Mouse (Mus musculus): ENCODE results near the gene Mthfsd.

Gene Mthfsd

DNA sequence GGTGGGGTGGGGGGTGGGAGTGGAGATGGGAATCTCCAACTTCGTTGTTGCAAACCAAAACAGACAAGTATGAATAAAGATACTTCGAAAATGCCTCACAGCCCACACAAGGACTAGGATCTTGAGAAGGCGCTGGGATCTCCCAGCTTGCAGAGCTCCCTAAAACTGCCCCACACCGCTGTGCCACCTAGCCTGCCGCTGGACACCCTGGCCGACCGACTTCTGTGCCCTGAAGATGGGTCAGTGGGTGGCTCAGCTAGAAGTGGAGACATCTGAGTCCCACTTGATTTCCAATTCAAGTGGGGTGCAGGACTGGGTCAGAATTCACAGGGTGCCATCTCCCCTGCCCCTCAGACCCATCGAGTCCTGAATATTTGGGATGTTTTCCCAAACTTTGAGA, 13.5 kb upstream of the Mthfsd start:
- no peak for DNase-seq

DNA sequence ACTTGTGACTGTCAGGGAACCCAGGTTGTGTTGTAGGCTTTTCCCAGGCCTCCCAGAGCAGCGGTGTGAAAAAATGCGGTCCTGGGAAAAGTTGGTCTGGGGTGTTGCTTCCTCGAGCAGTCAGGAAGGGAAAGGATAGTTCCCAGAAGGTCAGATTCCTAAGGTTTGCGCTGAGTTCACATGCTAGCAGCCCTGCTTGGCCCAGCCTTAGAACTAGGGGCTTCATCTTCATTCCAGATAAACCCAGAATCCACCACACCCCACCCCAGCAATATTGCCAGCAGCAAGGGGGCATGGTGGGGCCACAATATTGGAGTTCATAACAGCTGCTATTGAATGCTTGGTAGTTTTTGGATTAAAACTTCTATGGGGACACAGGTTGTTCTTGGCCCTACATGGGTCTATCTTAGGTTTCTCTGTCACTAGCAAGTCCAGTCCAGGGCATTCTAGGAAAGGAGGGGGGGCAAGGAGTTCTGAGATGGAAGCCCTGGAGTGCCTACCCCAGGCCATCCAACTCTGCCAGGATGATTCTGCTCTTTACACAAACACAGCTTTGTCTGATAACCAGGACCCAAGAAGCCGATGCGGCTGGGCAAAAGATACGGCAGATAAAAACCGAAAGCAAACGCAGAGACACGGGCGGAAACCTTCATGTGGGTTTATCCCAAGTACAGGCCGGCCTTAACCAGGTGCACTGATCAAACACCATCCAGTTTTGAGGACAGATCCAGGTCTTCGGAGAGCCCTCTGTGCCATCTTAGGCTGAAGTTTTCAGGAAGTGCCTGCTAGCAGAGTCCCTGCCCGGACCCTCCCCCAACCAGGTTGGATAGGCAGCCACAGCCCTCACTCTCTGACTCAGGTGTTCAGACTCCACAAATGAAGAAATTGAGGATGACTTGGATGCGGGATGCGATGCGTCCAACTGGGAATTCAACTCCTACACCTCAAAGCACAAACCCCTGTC, 12.5 kb upstream of the Mthfsd start:
- DNase-seq: no peak

- DNase-seq: no peak
These were observed 11.7 kb upstream of the Mthfsd start for GRCm38 (mm10) chr8:121119635-121120455.

- no peak for DNase-seq
These were observed 10.6 kb upstream of the Mthfsd start for GRCm38 (mm10) chr8:121118634-121119420.

DNA sequence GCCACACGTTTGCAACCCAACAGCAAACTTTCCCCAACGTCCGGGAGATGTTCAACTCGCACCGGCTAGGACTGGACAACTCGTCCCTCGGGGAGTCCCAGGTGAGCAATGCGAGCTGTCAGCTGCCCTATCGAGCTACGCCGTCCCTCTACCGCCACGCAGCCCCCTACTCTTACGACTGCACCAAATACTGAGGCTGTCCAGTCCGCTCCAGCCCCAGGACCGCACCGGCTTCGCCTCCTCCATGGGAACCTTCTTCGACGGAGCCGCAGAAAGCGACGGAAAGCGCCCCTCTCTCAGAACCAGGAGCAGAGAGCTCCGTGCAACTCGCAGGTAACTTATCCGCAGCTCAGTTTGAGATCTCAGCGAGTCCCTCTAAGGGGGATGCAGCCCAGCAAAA, 9.7 kb upstream of the Mthfsd start:
- no peak for DNase-seq

- peak; percentile 44 for DNase-seq
These were observed 9.0 kb upstream of the Mthfsd start for GRCm38 (mm10) chr8:121117186-121117651.

DNA sequence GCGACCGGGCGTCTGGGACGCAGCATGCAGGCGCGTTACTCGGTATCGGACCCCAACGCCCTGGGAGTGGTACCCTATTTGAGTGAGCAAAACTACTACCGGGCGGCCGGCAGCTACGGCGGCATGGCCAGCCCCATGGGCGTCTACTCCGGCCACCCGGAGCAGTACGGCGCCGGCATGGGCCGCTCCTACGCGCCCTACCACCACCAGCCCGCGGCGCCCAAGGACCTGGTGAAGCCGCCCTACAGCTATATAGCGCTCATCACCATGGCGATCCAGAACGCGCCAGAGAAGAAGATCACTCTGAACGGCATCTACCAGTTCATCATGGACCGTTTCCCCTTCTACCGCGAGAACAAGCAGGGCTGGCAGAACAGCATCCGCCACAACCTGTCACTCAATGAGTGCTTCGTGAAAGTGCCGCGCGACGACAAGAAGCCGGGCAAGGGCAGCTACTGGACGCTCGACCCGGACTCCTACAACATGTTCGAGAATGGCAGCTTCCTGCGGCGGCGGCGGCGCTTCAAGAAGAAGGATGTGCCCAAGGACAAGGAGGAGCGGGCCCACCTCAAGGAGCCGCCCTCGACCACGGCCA, 8.5 kb upstream of the Mthfsd start:
- peak; percentile 55 for DNase-seq

DNA sequence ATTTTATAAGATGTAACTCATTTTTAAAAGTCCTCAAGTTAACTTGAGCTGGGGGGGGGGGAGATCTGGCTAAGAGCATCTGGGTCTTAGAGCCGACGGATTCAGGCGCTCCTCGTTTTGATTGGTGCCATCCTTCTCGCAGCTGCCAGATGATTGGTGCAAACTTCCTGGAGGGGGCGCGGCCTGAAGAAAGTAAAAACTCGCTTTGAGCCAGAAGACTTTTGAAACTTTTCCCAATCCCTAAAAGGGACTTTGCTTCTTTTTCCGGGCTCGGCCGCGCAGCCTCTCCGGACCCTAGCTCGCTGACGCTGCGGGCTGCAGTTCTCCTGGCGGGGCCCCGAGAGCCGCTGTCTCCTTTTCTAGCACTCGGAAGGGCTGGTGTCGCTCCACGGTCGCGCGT, 7.8 kb upstream of the Mthfsd start, which contains the start of gene Foxc2:
Gene Foxc2, plus strand, starts transcription at position 224 of the 400 bp plus-strand sequence.
- peak; percentile 94 for DNase-seq

DNA sequence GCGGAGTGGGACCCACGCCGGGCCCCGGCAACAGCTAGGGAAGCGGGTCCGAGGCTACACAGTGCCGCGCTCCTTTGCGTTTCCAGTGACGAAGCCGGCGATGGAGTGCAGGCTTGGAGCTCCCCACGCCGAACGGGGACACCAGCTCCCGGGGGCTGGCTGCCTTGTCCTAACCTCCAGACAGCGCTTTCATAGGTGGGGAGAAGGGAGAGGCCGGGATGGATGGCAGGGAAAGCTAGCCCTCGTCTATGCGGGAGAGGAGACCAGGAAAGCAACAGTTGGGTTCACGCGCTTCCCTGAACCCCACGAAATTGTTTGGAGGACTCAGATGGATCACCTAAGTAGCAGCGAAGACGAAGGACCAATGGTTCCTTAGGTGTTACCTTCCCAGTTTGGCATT, 6.9 kb upstream of the Mthfsd start:
- no peak for DNase-seq

DNA sequence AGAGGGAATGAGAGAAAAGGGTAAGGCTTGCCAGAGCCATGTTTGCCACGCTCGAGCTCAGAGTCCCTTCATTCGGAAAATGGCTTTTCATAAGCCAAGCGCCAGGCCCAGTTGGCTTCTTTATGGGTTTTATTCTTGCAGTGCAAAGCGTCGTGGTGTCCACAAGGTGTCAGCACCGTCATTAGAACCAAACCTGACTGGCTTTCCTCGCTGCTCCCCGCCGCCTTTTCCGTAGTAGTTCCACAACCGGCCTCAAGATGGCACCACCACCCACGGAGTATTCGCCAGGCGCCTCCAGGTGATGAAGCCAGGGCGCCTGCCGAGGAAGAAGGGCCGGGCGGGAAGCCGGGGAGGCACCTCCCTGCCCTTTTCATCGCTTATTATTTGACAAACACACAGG, 5.1 kb upstream of the Mthfsd start:
- peak; percentile 96 for DNase-seq

- DNase-seq: no peak
These were observed 3.1 kb upstream of the Mthfsd start for GRCm38 (mm10) chr8:121111145-121111907.

GRCm38 (mm10) chr8:121108657-121109056, 465 bp upstream of the Mthfsd start:
- no peak for DNase-seq

DNA sequence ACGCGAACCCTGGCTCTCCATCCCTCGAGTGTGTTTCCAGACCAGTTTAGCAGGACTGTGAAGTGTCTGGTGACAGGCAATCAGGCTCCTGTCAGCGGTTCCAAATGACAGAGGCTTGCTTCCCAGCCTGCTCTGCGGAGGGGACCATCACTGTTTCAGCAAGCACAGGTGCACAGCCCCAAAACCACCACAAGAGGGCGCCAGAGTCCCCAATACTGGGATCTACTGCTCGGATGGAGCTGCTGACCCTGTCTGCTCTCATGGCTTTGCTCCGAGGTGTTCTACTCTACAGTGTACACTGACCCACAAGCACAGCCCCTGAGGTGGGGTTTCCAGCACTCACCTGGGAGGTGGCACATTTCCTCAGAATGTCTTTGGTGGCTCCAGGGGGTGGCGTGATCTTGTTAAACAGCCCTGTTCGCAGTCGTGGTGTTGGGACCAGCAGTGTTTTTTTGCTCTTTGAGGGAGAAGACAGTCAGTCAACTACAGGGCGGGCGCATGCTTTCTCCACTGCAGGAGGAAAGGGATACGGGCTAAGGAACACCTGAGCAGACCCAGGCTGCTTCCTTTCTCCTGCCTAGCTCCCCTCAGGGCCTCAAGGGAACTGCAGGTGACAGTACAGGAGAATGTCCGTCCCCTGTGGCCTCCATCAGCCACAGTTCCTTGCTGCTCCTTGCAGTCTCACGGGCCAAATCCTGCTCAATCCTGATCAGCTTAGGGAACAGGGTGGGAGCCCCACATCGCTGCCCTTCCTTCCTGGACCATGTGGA, 4.0 kb downstream of the Mthfsd start:
- DNase-seq: peak; percentile 75

GRCm38 (mm10) chr8:121093496-121093895, 14.7 kb downstream of the Mthfsd start:
- no peak for DNase-seq

- DNase-seq: peak; percentile 84
These were observed 15.6 kb downstream of the Mthfsd start for GRCm38 (mm10) chr8:121092627-121093026.

DNA sequence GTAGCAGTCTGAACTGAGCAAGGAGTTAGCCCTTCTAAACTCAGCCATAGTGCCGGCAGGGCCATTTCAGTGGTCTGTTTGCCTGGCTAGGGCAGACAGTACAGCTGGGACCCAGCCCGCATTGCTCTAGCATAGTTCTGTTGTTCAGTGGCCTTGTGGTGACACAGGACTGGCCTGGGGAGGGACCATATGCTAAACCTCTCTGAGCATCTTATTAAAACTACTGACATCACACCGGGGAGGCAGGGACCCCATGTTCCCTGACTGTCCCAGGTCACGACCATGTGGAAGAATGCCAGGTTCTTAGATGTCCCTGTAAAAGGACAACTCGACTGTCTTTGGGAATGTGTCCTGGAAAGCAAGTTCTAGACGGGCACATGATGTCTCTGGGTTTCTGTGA, 16.1 kb downstream of the Mthfsd start:
- DNase-seq: no peak

DNA sequence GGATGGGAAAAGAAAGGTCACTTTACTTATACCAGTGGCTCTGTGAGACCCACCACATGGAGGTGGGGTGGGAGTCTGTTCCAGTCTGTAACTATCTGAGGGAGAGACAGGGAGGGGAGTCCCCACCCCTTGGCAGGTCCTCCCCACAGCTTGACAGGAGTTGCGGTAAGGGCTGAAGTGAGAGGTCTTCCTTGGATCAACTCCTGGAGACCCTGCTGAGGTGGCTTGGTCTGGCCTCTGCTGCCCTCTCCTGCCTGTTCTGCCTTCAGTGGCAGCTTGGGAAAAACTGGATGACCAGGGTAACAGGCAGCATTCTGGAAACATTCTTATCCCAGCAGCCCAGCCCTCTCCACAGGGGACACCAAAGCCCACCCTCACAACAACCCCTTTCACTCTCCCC, 17.5 kb downstream of the Mthfsd start:
- no peak for DNase-seq

DNA sequence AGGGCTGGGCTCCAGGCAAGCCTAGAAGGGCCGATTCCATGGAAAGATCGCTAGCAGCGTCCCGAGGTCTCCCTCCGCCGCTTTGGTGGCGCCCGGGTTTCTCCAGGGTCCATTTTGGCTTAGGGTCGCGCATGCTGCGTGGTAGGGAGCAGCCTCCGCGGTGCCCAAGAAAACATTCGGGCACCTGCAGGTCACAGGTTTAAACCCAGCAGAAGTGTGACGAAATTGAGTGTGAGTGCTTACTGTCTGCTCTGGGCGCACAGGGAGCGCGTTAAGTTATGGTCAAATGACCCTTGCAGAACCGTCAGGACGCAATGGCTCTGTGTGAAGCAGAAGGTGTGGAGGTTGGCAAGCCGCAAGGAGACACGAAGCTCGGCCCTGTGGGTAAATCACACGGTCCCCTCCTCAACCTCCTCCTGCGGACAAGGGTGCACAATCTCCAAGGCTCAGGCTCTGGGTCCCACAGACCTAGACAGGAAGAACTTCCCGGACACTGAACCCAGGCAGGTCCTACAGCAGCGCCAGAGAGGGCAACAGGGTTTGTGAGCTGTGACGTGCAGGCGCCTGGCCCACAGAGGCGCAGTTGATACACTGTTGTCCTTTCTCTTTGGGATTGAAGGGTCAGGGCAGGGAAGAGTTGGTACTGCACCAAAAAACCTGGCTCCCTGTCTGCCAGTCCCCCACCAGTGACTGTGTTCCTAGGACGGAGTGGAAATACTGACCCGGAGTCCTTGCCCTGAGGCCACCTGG, 18.4 kb downstream of the Mthfsd start:
- no peak for DNase-seq

DNA sequence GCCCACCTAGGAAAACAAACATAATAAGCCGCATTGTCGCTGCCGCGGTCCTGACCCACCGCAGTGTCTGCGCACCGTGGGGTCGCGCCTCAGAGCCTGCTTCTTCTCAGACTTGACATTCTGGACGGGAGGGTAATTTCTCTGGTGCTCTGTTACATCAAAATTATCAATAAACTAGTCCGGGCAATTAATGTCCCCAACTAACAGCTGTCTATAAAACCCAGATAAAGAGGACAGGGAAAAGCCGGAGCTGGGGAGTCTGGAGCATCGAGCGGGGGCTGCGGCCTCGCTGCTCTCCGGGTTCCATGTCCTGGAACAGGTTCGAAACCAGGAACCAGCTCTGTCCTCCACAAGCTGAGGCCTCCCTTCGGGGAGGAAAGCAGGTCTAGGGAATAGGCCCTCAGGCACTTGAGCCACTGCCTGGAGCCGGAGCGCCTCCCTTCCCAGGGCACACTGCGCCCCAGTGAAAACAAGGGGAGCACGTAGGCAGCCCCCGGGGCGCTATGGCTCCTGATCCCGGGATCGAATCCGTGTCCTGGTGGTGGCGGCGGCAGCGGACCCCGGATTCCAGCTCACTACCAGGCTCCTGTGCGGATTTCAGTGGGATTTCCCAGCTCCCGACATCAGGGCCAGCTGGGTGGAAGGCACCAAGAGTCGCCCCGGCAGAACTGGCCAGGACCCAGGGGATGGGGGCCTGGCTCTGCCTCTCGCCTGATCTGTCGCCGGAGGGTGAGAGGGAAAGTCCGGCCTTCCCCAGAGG, 19.1 kb downstream of the Mthfsd start:
- no peak for DNase-seq

Data from kidney, postnatal 14 days (tissue).